Mouse (Mus musculus) gastrocnemius, postnatal 25 days (tissue): ENCODE measurements at regions not wholly inside any gene's neighbourhood (a gene's known extent, or its start where the extent isn't known, plus 50 kb on each side); places are given as distances from the start of the nearest gene placed in this dataset.

Experiments used
- DNase-seq: peaks from one replicate; pipeline ENCODE4 v3.0.0; 2022

- DNase-seq = no peak
Measured at GRCm38 (mm10) chr8:115427490-115427889, 280.1 kb downstream of the Maf start.

GRCm38 (mm10) chr8:115426543-115426942 lies 281.1 kb downstream of the Maf start:
- no peak for DNase-seq

GRCm38 (mm10) chr8:115425360-115425759 lies 282.2 kb downstream of the Maf start:
- no peak for DNase-seq

- DNase-seq = no peak
Measured at GRCm38 (mm10) chr8:115423682-115424081, 283.9 kb downstream of the Maf start.

- DNase-seq = no peak
Measured at GRCm38 (mm10) chr8:115423056-115423455, 284.5 kb downstream of the Maf start.

- DNase-seq = no peak
Measured at GRCm38 (mm10) chr8:115420536-115420935, 287.1 kb downstream of the Maf start.

- no peak for DNase-seq
Measured at GRCm38 (mm10) chr8:115420131-115420530, 287.5 kb downstream of the Maf start.

- DNase-seq = no peak
Measured at GRCm38 (mm10) chr8:115418056-115418455, 289.5 kb downstream of the Maf start.

GRCm38 (mm10) chr8:115414061-115414473 lies 293.5 kb downstream of the Maf start:
- peak; percentile 66 for DNase-seq

- DNase-seq = no peak
Measured at GRCm38 (mm10) chr8:115411756-115412155, 295.8 kb downstream of the Maf start.

- no peak for DNase-seq
Measured at GRCm38 (mm10) chr8:115411061-115411460, 296.5 kb downstream of the Maf start.

- no peak for DNase-seq
Measured at GRCm38 (mm10) chr8:115410191-115410590, 297.4 kb downstream of the Maf start.

GRCm38 (mm10) chr8:115407535-115407934 lies 300.1 kb downstream of the Maf start:
- DNase-seq = no peak

GRCm38 (mm10) chr8:115403601-115404000 lies 304.0 kb downstream of the Maf start:
- DNase-seq = no peak

- no peak for DNase-seq
Measured at GRCm38 (mm10) chr8:115402471-115403197, 305.0 kb downstream of the Maf start.
